Mouse (Mus musculus): ENCODE data around the gene Gtf2ird2. TPM values are rescaled to one million over a fixed set of nuclear protein-coding genes. Genes with fewer than 3 reads are reported as not detected.

Gene Gtf2ird2
- total RNA-seq, 2 experiments from 2014 or later: 6.6 to 8.6 TPM

DNA sequence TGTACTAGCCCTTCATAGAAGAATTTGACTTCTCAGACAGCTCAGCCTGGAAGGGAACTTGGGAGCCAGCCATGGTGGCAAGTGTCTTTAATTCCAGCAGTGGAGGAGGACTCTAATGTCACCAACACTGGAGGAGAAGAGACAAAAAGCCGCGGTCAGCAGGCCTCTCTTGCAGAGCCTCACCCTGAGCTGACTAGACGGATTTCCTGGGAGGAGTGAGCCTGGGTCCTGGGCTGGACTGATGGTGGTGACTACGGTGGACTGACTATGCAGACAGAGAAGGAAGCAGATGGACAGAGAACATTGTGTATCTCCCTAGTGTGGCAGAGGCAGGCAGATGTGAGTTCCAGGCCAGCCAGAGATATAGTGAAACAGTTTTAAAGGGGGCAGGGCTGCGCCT is 47.6 kb downstream of the Gtf2ird2 start:
- intact Hi-C loops (cut with DNase I): no loop called here
- DNase-seq: peak; percentile 37 to 51

DNA sequence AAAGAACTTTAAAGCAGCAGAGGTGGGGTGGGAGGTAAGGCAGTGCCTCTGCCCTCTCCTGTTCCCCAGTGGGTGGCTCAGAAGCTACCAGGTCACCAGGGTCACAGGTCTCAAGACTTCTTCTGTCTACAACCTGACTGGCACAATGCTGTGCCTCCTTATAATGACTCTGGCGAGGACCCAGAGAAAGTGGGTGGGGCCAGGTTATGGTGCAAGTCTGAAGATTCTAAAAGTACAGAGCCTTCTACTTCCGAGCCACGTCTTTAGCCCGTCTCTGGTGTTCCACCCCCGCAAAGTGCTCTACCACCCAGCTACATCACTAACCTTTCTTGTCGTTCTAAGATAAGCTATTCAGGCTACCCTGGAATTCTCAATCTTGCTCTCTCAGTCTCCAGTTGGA is 48.3 kb downstream of the Gtf2ird2 start:
- intact Hi-C loops (cut with DNase I): no loop called here
- no peak for DNase-seq

DNA sequence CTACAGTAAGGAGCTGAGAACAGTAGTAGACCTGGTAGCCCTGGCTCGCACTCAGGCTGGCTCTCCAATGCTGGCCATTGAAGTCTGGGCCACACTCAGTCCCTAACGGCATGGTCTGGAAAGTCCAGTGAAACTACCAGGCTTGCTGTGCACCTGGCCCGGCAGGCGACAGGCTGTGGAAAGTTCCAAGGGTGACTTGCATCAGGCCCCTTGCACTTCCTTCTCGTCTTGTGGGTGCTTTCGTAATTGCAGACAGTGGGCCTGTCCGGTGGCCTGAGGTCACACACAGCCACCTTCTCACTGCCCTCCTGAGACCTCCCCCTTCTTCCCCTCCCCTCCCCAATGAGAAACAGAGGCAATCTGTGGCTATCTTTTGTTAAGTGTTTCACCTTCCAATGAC is 48.7 kb downstream of the Gtf2ird2 start:
- intact Hi-C loops (cut with DNase I): no loop called here
- peak; percentile 28 to 47 for DNase-seq

DNA sequence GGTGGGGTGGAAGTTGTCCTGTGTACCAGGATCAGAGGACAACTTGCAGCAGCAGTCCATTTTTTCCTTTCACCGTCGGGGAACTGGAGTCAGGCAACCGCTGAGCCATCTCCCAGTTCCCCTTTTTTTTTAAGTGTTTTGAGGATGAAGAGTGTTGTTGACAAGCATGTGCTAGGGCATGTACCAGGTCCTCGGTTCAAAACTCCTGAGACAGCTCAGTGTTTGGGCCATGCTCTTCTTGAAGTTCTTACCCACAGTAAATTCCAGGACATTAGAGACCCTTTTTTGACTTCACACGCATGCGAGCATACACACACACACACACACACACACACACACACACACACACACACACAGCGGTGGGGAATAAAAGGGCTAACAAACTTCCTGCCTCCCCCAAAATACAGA is 49.4 kb downstream of the Gtf2ird2 start:
- DNase-seq: no peak
- intact Hi-C loops (cut with DNase I): no loop called here

DNA sequence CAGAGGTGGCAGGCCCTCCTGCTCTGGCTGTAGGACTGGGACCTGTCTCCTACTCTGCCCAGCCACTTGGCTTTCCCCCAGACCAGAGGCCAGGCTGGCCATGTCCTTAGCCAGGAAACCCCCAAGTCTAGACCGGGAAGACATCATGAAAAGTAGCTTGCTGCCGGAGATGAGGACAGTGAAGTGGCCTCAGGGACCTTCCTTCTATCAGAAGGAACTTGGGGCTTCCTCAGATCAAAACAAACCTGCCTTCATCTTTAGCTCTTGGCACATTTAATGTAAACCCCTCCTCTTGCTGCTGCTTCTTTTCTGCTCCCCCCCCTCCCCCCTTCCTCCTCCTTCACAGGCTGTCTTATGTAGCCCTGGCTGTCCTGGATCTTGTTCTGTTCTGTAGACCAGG is 50.4 kb downstream of the Gtf2ird2 start:
- intact Hi-C loops (cut with DNase I): no loop called here
- DNase-seq: no peak

DNA sequence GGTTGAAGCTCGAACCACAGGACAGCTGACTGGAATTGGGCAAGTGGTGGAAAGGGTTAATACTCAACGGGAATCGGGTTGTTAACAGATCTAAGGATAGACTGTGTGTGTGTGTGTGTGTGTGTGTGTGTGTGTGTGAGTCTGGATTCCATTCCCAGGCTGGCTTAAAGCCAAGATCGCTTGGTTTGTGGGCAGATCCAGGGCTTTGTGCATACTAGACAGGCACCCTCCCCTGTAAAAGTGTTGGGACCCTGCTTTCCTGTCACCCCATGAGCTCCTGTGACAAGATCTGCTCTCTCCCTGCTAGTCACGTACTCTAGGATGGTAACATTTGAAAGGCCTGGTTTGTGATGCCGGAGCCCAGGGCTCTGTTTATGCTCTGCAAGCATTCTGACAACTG is 51.3 kb downstream of the Gtf2ird2 start:
- intact Hi-C loops (cut with DNase I): loop anchor here (5.0 kb wide), 1 partner anchor 48 kb away; no protein-coding TSS in a partner anchor
- peak; percentile 31 to 58 for DNase-seq

DNA sequence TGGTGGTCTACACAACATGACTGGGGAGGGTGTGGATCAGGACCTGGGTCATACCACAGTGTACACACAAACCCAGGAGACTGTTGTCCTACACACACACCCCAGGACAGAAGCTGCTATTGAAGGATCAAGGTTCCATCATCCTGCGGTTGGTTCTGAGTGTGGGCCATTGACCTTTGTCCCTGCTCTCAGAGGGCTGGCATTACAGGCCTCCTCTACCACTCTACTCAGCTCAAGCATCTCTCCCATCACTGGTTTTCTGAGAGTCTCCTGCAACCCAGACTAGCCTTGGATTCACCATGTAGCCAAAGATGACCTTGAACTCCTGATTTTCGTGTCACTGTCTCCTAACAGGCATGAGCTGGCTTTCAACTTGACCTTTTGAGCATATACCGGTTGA is 52.4 kb downstream of the Gtf2ird2 start:
- intact Hi-C loops (cut with DNase I): loop anchor here (5.0 kb wide), 1 partner anchor 49 kb away; no protein-coding TSS in a partner anchor
- DNase-seq: no peak

DNA sequence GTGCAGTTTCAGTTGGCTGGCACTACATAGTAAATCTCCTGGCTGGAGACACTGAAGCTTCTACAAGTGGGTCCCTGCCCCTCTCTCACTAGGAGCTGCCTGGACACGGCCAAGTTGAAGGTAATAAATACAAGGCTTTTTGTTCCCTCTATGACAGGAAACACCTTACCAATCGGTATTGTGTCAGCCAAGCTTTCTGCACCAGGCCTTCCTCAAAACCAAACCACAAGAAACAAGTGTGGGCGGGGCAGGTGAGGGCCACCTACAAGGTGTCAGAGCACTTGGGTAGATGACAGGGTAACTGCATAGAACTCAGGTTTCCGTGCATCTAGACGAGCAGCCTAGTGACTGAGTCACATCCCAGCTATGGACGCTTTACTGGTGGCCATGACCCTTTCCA is 53.0 kb downstream of the Gtf2ird2 start:
- DNase-seq: no peak
- intact Hi-C loops (cut with DNase I): loop anchor here (5.0 kb wide), 1 partner anchor 49 kb away; no protein-coding TSS in a partner anchor

DNA sequence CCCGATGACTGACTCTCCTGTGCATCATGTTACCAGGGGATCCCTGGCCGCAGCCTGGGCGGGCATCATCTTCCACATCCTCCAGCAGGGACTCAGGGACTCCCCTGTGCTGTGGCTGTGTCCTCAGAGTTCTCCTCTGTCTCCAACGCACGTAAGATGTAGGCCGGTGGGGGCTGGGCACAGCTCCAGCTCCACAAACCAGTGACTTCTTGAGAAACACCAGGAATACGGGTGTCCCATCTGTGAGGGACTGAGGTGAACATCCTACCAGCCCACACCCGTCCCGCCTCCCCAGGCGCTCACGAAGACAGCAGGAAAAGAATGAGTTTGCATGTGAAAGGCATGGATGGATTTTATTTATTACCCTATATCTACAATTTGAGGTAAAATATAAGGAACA is 53.7 kb downstream of the Gtf2ird2 start:
- DNase-seq: no peak
- intact Hi-C loops (cut with DNase I): loop anchor here (5.0 kb wide), 1 partner anchor 50 kb away; no protein-coding TSS in a partner anchor

DNA sequence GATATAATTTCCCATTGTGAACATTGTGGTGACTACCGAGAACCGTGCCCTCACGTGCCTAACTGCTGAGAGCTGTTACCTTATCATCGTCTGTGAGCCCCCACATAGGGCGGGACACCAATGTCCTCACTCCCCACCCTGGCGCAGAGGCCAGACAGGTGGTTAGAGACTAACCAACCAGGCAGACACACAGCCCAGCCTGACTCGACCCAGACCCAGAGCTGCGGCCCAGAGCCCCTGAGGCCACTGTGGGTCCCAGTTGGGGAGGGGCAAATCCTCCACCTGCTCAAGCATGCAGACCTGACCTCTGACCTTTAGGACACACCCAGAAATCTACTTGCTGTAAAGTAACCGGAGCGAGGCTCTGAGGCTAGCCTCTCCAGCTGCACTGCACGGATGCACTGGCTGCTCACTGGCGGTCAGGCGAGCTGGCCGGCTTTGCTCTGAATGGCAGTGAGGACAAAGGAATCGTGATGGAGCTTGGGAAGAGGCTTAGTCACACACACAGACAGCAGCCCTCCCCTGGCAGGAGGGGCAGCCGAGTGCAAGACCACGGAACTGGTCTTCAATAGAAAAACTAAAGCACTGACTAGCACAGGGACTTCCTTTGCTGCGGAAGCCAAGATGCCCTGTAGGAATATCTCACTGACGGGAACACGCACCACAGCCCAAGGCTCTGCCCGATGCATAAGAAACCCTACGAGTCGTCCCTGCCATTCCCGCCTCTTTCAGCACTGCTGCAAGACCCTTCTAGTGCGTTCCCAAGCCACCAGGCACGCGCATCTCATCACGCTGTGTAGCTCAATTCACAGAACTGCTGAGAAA is 54.3 kb downstream of the Gtf2ird2 start:
- DNase-seq: no peak
- intact Hi-C loops (cut with DNase I): loop anchor here (5.0 kb wide), 1 partner anchor 51 kb away; no protein-coding TSS in a partner anchor

DNA sequence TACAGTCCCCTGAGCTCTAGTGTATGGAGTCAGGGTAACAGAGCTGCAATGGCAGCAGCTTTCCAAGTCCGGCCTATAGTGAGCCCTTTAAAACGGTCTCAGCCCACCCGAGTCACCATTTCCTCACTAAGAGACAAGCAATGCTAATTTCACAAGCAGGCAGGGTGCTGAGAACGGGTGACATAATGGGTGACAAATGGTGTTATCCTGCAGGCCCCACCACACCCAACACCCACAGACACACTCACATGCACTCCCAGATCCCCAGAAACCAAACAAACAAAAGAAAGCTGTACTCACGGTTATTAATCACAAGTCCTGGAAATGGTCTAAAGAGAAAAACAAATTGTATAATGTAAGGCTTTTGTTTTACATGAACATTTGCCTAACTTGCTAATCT is 58.0 kb downstream of the Gtf2ird2 start:
- intact Hi-C loops (cut with DNase I): no loop called here
- no peak for DNase-seq

DNA sequence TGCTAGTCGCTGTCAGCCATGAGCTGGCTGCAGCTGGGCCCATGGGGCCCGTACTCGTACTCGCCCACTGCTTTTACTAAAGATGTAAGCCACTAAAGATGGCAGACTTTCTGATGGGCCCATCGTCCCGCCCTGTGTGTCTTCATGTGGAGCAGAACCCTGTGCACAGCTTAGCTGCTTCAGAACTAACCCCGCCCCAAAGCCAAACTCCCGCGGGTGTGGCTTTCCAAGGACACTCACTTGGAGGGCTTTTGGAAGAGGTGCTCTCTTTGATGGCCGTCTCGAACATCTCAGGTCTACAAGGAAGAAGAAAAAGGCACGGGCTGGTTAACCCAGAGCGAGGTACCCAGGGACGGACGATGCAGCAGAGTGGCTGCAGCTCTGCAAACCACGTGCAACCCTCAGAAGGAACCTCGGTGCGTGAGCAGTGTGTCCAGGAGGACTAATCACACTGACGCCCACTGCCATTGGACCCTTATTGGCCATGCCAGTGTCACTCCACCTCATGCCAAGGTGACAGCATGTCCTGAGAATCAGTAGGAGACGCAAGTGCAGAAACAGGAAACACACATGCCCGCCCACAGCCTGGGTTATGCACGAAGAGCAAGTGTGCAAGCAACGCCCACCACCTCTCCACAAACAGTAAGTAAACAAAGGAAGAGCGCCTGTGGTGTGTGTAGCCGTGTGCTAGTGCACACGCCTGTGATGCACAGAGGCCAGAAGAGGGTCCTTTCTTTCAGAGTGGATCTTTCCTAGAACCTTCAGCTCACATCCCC is 60.0 kb downstream of the Gtf2ird2 start:
- intact Hi-C loops (cut with DNase I): no loop called here
- DNase-seq: no peak

DNA sequence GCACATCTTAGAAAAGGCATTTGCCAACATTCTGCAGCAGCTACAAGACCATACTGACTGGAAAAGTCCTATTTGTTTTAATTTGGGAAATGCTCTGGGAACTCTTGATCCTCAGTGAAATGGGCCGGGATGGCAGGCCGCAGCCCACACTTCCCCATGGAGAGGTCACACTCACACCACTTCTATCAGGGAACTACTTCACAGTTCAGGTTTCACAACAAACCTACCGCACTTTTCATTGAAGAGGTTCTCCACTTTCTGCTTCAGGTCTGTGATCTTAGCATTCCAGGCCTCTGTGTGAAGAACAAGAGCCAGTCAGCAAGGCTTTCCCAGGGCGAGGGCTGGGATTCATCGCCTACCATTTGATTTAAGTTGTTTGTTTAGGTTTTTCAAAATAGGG is 61.1 kb downstream of the Gtf2ird2 start:
- no peak for DNase-seq
- intact Hi-C loops (cut with DNase I): loop anchor here (5.0 kb wide), 1 partner anchor 53 kb away; no protein-coding TSS in a partner anchor

DNA sequence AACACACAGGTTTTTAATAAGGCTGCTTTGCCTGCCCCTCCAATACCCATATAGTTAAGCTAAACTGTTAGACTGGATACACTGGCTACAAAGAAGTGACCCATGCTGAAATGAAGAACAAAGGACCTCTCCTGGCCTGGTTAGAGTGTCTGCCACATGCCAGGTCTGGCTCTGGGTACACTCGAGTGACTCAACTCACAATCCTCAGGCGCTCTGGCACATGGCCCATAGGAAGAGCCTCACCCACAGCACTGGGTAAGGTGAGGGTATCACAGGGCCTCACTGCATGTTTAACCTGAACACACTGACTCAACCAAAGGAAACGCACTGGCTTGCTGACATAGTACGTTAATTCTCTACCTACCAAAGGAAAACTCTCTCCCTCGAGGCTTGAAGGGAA is 62.3 kb downstream of the Gtf2ird2 start:
- intact Hi-C loops (cut with DNase I): loop anchor here (5.0 kb wide), 1 partner anchor 54 kb away; no protein-coding TSS in a partner anchor
- DNase-seq: no peak

DNA sequence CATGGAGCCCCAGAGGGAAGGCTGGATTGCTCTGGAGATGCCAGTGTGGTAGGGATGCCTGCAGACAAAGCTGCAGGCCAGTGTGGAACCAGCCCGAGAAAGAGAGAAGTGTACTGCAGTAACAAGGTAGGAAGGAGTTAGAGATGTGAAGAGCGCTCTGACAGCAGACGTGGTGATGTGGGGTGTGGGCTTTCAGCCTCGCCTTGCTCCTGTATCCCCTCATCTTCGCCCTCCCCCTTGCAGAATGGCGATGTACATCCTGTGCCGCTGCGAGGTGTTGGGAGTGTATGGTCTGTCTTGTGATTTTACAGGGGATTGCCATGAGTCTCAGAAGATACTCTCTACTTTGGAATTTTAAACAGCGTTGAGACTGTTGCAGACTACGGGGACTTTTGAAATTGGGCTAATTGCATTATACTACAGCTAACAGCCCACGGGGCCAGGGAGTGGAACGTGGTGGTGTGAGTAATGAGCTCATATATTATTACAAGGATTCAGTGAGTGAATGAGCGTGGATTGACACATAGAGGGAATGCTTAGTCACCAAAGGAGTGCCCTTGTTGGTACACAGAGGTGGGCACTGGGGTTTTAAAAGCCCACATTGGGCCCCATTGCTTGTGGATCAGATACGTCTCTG is 64.9 kb downstream of the Gtf2ird2 start:
- no peak for DNase-seq
- intact Hi-C loops (cut with DNase I): loop anchor here (5.0 kb wide), 1 partner anchor 56 kb away; no protein-coding TSS in a partner anchor

DNA sequence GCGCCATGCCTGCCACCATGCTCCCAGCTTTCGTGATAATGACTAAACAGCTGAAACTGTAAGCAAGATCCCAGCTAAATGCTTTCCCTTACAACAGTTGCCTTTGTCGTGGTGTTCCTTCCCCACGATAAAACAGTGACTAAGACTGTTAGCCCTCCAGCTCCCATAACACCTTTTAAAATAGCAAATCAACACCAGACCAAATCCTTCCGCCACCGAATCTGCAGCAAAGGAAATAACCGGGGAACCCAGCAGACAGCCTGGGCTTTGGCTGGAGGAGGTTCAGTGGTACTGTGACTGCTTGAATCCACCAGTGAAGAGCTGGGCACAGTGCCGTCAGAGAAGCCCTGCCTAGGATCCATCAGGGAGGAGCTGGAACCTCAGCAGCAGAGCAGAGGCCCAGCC is 65.4 kb downstream of the Gtf2ird2 start:
- intact Hi-C loops (cut with DNase I): loop anchor here (5.0 kb wide), 1 partner anchor 57 kb away; no protein-coding TSS in a partner anchor
- no peak for DNase-seq

DNA sequence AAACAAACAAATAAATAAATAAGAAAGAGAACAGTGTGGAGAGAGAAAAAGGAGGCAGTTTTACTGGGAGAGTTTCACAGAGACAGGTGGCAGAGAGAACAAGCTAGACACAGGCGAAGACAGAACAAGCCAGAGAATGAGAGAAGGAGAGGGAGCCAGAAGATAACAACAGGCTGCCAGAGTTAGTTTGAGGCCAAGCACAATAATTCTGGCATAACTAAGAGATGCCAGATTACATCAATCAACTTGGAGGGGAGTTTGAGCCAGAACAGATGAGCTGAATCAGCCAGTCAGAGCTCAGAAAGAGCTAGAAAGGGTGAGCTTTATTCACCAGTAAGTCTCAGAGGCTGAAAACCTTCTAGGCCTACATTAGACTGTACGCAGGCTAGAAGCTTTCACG is 66.8 kb downstream of the Gtf2ird2 start:
- intact Hi-C loops (cut with DNase I): no loop called here
- DNase-seq: no peak

DNA sequence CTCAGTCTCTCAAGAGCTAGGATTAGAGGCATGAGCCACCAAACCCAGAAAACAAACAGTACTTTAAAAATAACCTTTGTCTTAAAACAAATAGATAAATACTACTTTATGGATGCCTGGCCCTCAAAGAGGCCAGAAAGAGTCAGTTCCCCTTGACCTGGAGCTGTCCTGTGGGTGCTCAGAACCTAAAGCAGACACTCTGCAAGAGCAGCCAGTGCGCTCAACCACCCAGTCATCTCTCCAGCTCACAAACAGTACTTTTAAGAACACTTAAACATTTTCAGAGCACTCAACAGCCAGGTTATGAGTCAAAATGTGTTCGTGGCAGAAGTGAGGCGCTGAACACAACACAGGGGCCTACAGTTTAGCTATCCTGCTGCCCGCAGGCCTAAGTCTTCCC is 67.3 kb downstream of the Gtf2ird2 start:
- intact Hi-C loops (cut with DNase I): no loop called here

DNA sequence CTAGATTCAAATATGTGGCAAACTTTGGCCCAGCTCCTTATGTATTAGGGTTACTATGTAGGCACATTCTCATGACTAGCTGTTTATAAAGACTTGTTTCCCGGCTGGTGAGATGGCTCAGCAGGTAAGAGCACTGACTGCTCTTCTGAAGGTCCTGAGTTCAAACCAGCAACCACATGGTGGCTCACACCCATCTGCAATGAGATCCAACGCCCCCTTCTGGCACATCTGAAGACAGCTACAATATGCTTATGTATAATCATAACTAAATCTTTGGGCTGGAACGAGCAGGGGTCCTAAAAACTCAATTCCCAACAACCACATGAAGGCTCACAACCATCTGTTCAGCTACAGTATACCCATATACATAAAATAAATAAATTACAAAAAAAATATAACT is 70.0 kb downstream of the Gtf2ird2 start:
- DNase-seq: no peak
- intact Hi-C loops (cut with DNase I): no loop called here

More for the DNA sequence above, 67.3 kb downstream of the Gtf2ird2 start:
- DNase-seq: no peak

DNA sequence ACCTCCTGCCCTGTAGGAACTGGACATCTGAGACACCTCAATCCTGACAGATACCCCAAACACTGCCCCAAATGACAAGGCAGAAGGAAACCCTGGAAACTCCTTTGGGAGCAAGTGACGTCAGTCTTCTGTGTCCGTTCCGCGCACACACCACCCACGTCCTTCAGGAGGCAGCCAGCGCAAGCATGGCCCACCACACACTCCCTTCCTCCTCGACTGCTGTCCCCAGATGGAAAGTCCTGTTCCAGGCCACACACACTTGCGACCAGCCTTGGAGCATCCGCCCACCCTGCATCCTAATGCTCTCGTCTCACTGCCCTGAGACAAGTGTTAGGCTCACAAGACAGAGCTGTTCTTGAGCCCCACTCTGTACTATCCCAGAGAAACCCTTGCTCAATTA is 71.5 kb downstream of the Gtf2ird2 start:
- DNase-seq: no peak
- intact Hi-C loops (cut with DNase I): no loop called here

All from heart, postnatal 14 days (tissue).